Mouse (Mus musculus) lung, adult 2 months (tissue): ENCODE data around the gene Mast4. TPM values are rescaled to one million over a fixed set of nuclear protein-coding genes. Genes with fewer than 3 reads are reported as not detected.

Experiments
- DNase-seq: peaks from one replicate; pipeline ENCODE4 v3.0.0; 2022
- H3K4me1 ChIP-seq: fragments of 200-500 bp; 2 replicates; pipeline ENCODE4 v1.6.1; 2011; ENCODE audit warnings: low read length; ENCODE audit not compliant: control insufficient read depth, insufficient read depth
- H3K4me3 ChIP-seq: fragments of 200-500 bp; replicated peaks from 2 replicates; pipeline ENCODE3; 2011; ENCODE audit warnings: low read depth, mild to moderate bottlenecking, control low read depth, low read length; ENCODE audit errors: extremely low read depth
- CTCF ChIP-seq: fragments of 200-500 bp; IDR thresholded peaks from 2 replicates; pipeline ENCODE4 v1.5.1; 2011; ENCODE audit warnings: mild to moderate bottlenecking, low read length, control low read depth; ENCODE audit not compliant: insufficient read depth
- POLR2A ChIP-seq: fragments of 200-500 bp; IDR thresholded peaks from 2 replicates; pipeline ENCODE4 v1.6.1; 2011; ENCODE audit warnings: low read depth, mild to moderate bottlenecking, control low read depth, low read length, borderline replicate concordance; ENCODE audit errors: extremely low read depth
- WGBS: fragments of 180-500 bp; shearing (Covaris S2); methylation state at CpG from one replicate; pipeline ENCODE4 v1.1.7; 2018; 5-methylcytosine and 5-hydroxymethylcytosine counted together
- polyA plus RNA-seq: library from polyadenylated mRNA; depleted of rRNA; stranded (reverse); fragments of >200 nt; gene quantifications from 2 replicates; pipeline ENCODE4 v1.2.3, GENCODE M21; 2012

Mast4 gene
- polyA plus RNA-seq, 1 experiment, result 14.9 TPM

DNA sequence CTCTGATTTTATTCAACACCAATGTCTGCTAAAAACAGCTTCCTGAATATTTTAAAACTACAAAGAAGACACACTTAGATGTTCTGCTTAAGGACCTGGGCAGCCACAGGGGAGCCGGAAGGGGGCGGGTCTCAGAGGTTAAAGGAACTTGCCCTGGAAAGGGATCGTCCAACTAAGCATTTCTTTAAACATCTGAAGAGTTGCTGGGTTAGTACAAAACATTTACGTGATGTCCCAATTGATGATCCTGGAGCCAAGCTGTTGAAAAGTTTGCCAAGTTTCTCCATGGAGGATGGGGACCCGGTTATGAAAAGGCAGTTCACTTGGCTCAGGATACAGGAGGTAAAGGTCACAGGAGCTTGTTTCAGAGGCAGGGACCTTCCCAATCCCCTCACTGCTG lies 48.5 kb downstream of the Mast4 start:
- 66% methylated on average over 5 of the region's 5 CpGs for WGBS
- Histone ChIP-seq H3K4me1 (no peaks in the 10 kb centered on the region), H3K4me3 (no peak overlapping the region)
- TF ChIP-seq POLR2A, result no peak
- TF ChIP-seq CTCF, result no peak
- no peak for DNase-seq

DNA sequence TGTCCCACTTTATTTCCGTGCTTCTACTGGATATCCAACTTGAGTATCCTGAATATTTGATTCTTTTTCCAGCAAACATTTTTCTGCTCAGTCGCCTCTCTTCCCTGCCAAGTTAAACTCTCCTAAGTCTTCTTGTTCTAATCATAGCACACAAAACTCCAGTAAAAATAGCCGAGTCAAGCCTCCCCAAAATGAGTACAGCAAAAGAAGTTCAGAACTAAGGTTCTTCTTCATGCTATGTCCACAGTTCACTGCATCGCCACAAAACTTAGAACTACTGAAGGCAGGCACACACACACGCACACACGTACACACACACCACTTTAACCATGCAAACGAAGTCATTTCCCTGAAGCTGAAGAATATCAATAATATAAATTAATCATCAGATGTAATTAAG lies 49.3 kb downstream of the Mast4 start:
- no peak for DNase-seq
- H3K4me3 ChIP-seq, result no peak overlapping the region
- TF ChIP-seq POLR2A, result no peak
- no peak for TF ChIP-seq CTCF
- H3K4me1 ChIP-seq, result no peaks in the 10 kb centered on the region
- 77% methylated on average over 7 of the region's 7 CpGs for WGBS

DNA sequence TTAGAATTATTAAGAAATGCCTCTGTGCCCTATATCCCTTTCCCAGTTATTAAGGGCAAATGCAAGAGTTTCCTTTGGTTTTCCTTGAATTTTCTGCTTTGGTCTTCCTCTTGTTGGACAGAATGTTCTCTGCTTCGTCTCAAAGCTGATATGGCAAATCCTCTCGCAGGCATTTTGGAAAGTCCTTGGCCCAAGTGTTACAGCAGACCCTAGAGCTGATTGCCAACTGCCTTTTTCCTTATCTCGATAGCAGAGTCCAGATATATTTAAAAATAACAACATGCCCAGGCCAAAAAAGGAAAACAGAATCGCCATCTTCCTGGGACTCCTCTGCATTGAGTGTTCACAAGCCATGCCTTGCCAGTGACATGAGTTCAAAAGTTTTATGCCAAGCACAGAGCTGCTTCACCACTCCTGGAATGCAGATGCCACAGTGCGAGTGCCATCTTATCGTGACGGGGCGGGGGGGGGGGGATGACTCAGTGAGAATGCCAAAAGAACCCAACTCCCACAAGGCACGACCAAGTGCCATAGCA lies 63.4 kb downstream of the Mast4 start:
- TF ChIP-seq POLR2A, result no peak
- no peak for TF ChIP-seq CTCF
- no peak for DNase-seq
- no peaks in the 10 kb centered on the region for H3K4me1 ChIP-seq
- no peak overlapping the region for H3K4me3 ChIP-seq
- whole genome bisulfite sequencing, result 73% methylated on average over 9 of the region's 9 CpGs

DNA sequence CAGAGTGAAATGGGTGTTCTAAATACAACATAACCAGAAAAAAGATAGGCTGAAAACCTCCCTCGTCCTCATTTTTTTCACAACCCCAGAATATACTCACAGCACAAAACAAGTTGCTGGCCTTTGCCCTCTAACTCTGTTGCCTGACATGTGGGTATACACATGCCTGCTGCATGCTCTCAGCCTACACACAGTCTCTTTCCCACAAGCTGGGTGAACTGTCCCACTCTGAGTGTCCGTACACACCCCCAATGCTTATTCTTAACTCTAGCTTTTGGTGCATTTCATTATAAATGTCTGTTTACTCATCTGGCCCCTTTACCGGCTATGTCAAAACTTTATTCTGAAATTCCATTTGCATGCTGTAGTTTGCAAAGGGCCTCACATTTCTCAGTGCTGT lies 71.6 kb downstream of the Mast4 start:
- WGBS, result 63% methylated on average over 3 of the region's 3 CpGs

DNA sequence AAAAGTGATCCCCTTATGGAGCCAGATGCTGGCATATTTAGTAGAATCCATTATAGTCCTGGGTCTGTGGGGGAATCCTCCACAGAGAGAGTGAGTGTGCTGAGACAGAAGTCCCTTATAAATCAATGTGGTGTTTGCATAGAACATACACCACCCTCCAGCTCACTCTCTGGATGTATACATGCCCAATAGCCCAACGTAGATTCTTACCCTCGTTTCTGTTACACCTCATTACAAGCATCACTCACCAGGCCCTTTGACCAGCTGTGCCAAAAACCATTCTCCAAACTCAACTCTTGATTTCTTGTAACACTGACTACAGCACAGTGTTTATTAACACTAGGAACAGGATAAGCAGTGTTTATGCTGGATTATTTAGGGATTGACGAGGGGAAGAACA lies 72.2 kb downstream of the Mast4 start:
- TF ChIP-seq CTCF (no peak), POLR2A (no peak)
- WGBS, result 53% methylated on average over 3 of the region's 3 CpGs
- Histone ChIP-seq H3K4me3 (no peak overlapping the region), H3K4me1 (no peaks in the 10 kb centered on the region)
- DNase-seq, result no peak

More for the DNA sequence above, 71.6 kb downstream of the Mast4 start:
- no peak overlapping the region for H3K4me3 ChIP-seq
- DNase-seq, result no peak
- no peaks in the 10 kb centered on the region for H3K4me1 ChIP-seq
- TF ChIP-seq CTCF (no peak), POLR2A (no peak)

DNA sequence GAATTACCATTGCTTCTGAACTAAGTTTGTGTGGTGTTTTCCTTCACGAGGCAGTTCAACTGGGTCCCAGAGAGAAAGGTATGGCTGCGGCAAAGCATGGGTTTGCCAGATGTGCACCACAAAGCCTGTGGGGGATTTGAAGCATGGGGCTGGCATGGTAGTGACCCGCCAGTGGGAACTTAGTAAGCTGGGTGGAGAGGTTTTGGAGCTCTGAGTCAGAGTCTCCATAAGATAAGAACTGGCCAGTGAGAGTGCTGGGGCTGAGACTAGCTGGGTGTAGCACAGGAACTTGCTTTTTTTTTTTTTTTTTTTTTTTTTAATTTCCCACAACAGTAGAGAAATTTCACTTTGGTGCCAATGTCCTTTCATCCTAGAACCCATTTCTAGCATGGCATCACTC lies 73.9 kb downstream of the Mast4 start:
- 79% methylated on average over 3 of the region's 3 CpGs for WGBS
- Histone ChIP-seq H3K4me1 (no peaks in the 10 kb centered on the region), H3K4me3 (no peak overlapping the region)
- TF ChIP-seq CTCF, result no peak
- no peak for TF ChIP-seq POLR2A
- DNase-seq, result no peak

DNA sequence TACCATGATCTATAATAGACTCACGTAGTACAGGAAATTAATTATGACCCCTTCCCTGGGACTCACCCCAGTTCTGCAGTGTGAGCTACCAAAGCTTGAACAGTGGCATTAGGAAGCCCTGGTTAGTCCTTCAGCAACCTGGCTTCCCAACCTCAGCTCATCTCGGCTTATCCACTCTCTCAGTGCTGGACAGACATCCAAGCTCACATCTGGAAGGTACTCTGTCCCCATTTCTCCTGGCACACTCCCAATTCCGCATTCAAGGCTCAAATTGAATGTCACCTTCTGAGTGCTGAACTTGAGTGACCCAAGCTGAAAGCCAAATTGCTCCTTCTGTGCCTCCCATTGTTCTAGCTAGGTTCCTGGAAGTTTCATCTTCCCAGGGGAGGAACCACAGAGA lies 76.2 kb downstream of the Mast4 start:
- TF ChIP-seq POLR2A, result no peak
- no peak for TF ChIP-seq CTCF
- H3K4me3 ChIP-seq, result no peak overlapping the region
- no peaks in the 10 kb centered on the region for H3K4me1 ChIP-seq
- no peak for DNase-seq
- 58% methylated on average over 3 of the region's 3 CpGs for WGBS

DNA sequence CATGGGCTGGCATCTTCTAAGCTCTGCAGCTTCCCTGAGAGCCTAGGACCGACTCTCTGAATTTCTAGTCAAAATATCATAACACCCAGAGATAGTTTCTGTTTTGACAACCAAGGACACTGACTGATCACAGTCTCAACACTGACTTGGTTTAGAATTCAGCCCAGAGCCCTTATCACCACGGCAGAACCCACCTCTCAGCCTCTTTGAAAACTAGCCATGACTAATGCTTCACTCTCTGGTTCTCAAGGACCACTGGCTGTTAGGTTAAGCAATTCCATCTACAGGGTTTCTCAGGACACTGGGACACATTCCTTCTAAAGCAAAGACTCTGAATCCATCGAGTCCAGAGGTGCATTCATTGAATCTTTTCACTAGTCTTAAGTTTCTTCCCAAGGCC lies 79.4 kb downstream of the Mast4 start:
- TF ChIP-seq CTCF (no peak), POLR2A (no peak)
- no peak for DNase-seq
- no peak overlapping the region for H3K4me3 ChIP-seq
- H3K4me1 ChIP-seq, result no peaks in the 10 kb centered on the region
- 57% methylated on average over 3 of the region's 3 CpGs for WGBS

DNA sequence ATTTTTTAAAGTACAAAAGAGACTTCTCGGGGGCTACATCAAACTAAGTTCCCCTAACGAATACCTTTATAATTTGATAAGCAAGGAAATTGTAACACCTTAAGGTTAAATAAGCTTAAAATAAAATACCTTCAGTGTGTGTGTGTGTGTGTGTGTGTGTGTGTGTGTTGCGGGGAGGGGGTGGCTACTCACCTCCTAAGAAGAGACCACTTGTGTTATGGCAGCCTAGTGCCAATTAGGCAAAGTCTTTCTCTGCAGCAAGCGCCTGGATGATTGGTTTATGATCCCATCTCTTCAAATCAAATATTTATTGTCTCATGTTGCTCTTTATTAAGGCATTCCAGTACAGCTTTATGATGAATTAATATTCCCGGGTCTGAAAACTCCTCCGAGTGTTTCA lies 81.2 kb downstream of the Mast4 start:
- TF ChIP-seq POLR2A (no peak), CTCF (no peak)
- WGBS, result 89% methylated on average over 6 of the region's 6 CpGs
- Histone ChIP-seq H3K4me1 (no peaks in the 10 kb centered on the region), H3K4me3 (no peak overlapping the region)
- DNase-seq, result no peak

DNA sequence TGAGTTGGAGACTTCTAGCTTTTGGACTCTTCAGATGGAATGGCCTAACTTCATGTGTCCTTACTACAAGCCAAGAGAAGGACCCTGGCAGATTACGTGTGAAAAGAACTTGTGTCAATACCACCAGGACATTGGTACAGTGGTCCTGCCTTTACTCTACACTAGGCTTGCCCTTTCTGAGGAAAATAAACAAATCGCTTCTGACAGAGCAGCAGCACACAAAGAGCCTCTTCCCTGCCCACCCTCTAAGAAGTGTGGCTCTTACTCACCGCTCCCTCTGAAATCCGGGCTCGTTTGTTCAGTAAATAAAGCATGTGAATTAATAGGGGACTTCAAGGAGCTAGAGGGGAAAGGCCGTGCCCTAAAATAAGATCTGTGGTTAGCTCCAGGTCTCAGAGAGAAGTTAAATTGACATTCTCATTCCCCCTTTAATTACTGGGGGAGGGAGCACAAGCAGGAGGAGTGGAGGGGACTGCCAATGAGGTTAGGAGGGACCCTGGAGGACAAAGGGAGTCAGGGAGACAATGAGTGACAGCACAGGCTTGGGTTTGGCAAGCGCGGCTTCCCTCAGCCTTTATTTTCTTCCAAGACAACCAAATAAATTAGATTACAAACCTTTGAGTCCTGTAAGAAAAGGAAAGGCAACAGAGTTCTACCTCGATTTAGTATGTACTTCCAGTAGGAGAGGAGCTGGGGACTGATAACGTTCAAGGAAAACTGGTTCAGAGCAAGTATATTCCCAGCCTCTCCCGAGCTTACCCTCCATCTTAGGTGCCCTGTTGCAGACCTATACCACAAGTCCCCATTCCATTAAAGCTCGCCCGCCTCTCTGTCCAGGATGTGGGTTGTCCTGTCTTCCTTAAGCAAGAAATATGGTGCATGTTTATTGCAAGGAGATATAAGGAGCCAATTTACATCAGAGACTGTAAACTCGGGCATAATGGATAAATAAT lies 85.9 kb downstream of the Mast4 start:
- TF ChIP-seq CTCF (no peak), POLR2A (no peak)
- no peak for DNase-seq
- Histone ChIP-seq H3K4me1 (no peaks in the 10 kb centered on the region), H3K4me3 (no peak overlapping the region)
- WGBS, result 48% methylated on average over 14 of the region's 14 CpGs
